Mouse (Mus musculus): ENCODE measurements at regions not wholly inside any gene's neighbourhood (a gene's known extent, or its start where the extent isn't known, plus 50 kb on each side); places are given as distances from the start of the nearest gene placed in this dataset.
A peak's percentile ranks its signal among the peaks of the same experiment; 100 is the strongest.

DNA sequence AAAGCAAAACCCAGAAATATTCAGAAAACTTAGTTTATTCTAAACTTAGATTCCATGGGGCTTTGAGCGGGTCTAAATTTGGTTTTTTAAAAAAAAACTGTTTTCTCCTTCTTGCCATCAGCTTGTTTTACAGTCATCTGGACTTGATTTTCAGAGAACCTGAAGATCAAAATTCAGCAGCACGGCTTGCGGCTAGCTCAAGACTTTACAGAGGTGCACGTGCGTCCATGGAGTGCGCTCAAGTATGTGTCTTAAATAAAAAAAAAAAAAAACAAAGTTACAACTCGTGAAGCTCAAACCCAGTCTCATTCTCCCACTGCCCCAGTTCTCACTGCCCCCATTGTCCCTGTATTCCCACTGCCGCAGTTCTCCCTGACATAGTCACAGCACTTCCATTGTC, 180.5 kb upstream of the L3mbtl3 start:
- WGBS: 78% methylated on average over 8 of the region's 8 CpGs

DNA sequence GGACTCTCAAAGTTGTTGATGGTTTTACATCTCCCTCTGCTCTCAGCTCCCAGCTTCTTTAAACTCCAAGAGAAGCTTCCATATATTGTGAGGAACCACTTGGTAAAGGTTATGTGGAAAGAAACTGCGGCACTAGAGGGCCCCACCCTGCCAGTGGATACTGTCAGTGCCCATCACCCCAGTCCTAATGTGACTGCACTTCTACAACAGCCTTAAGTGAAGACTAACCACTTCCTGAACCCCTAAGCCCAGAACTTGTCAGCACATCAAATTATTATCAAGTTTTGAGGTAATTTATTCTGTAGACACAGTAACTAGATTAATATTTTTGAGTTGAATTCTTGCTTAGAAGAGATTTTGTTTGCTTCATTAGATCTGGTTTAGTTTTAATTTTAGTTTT, 182.3 kb upstream of the L3mbtl3 start:
- Histone ChIP-seq H3K4me3 (ENCODE audit: low read depth, low read length) (no peak overlapping the region), H3K4me1 (ENCODE audit: insufficient read depth) (no peaks in the 10 kb centered on the region), H3K27ac (ENCODE audit: low read depth, low read length) (no peak overlapping the region), H3K9ac (no peak overlapping the region), H3K27me3 (ENCODE audit: insufficient read depth, low read length) (no peaks in the 10 kb centered on the region), H3K36me3 (ENCODE audit: insufficient read depth) (no peaks in the 10 kb centered on the region), H3K4me2 (ENCODE audit: low read depth) (no peak overlapping the region), H3K9me3 (ENCODE audit: low read length) (no peaks in the 10 kb centered on the region)
- DNase-seq: no peak
- no peak for TF ChIP-seq CTCF (IDR thresholded peaks at IDR 0.05; ENCODE audit: low read depth)
- WGBS: 91% methylated on average over 1 of the region's 1 CpGs
- no peak for ATAC-seq

More for the DNA sequence above, 180.5 kb upstream of the L3mbtl3 start:
- no peak overlapping the region for H3K4me3 ChIP-seq (ENCODE audit: low read depth, low read length)
- no peak overlapping the region for H3K27ac ChIP-seq (ENCODE audit: low read depth, low read length)
- H3K9me3 ChIP-seq (ENCODE audit: low read length): no peaks in the 10 kb centered on the region
- DNase-seq (no peak), ATAC-seq (no peak)
- no peak overlapping the region for H3K4me2 ChIP-seq (ENCODE audit: low read depth)
- H3K36me3 ChIP-seq (ENCODE audit: insufficient read depth): no peaks in the 10 kb centered on the region
- H3K4me1 ChIP-seq (ENCODE audit: insufficient read depth): no peaks in the 10 kb centered on the region
- no peak overlapping the region for H3K9ac ChIP-seq
- TF ChIP-seq CTCF (IDR thresholded peaks at IDR 0.05; ENCODE audit: low read depth): no peak
- H3K27me3 ChIP-seq (ENCODE audit: insufficient read depth, low read length): no peaks in the 10 kb centered on the region

DNA sequence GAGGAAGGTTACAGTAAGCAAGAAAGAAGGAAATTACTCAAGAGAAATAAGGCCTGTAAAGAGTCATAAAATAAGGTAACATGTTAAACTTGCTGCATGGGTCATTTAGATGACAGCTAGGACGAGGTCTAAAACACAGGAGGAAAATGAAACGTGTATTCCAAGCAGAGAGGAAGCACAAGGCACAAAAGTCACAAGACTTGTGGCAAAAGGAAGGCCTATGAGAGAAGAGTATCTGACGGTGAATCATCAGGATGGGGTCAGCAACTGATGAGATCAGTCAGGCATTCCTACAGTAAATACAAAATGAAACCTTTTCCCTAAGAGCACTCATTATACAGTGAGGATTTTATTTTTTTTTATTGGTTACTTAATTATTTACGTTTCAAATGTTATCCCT, 183.6 kb upstream of the L3mbtl3 start:
- H3K4me2 ChIP-seq (ENCODE audit: low read depth): no peak overlapping the region
- no peak for ATAC-seq
- H3K4me3 ChIP-seq (ENCODE audit: low read depth, low read length): no peak overlapping the region
- 87% methylated on average over 4 of the region's 4 CpGs for WGBS
- H3K9ac ChIP-seq: no peak overlapping the region
- no peak overlapping the region for H3K27ac ChIP-seq (ENCODE audit: low read depth, low read length)
- H3K9me3 ChIP-seq (ENCODE audit: low read length): no peaks in the 10 kb centered on the region
- DNase-seq: no peak
- no peaks in the 10 kb centered on the region for H3K36me3 ChIP-seq (ENCODE audit: insufficient read depth)
- TF ChIP-seq CTCF (IDR thresholded peaks at IDR 0.05; ENCODE audit: low read depth): no peak
- no peaks in the 10 kb centered on the region for H3K27me3 ChIP-seq (ENCODE audit: insufficient read depth, low read length)
- H3K4me1 ChIP-seq (ENCODE audit: insufficient read depth): no peaks in the 10 kb centered on the region

DNA sequence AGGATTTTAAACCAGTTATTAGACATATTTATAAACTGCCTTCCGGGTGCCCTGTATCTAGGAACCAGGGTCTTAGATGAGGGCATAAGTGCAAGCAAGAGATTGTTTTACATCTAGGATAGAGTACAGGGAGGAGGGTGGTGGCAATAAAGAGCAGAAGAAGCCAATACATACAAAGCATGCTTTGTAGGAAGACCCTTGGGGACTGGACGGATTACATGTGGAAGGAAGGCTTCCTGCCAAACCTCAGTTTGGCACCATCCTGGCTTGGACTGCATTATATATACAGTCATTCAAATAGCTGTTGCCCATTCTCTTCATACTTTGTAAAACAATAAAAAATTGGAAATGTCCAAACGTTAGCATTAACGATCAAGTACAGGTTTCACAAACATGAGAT, 184.7 kb upstream of the L3mbtl3 start:
- ATAC-seq (no peak), DNase-seq (no peak)
- Histone ChIP-seq H3K27me3 (ENCODE audit: insufficient read depth, low read length) (no peaks in the 10 kb centered on the region), H3K27ac (ENCODE audit: low read depth, low read length) (no peak overlapping the region), H3K36me3 (ENCODE audit: insufficient read depth) (no peaks in the 10 kb centered on the region), H3K4me1 (ENCODE audit: insufficient read depth) (no peaks in the 10 kb centered on the region), H3K9me3 (ENCODE audit: low read length) (no peaks in the 10 kb centered on the region), H3K4me2 (ENCODE audit: low read depth) (no peak overlapping the region), H3K9ac (no peak overlapping the region), H3K4me3 (ENCODE audit: low read depth, low read length) (no peak overlapping the region)
- no peak for TF ChIP-seq CTCF (IDR thresholded peaks at IDR 0.05; ENCODE audit: low read depth)
- WGBS: 48% methylated on average over 4 of the region's 4 CpGs

DNA sequence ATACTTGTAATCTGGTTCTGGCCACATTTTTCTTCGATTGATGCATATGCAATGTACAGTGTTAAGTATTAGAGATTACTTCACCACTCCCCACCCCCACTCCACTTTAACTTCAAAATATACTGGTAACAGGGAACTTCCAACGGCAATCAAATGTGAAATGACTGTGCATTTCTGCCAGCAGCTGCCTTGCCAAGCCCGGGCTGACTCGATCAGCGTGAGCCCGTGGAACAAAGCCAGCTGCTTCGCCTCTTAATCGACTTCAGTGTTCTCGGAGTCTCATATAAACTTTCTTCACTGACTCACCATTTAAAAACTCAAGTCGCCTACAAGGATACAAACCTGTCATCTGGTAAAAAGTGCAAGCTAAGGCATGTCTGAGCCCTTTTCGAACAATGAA, 188.7 kb upstream of the L3mbtl3 start:
- H3K4me1 ChIP-seq (ENCODE audit: insufficient read depth): no peaks in the 10 kb centered on the region
- H3K27me3 ChIP-seq (ENCODE audit: insufficient read depth, low read length): no peaks in the 10 kb centered on the region
- H3K9me3 ChIP-seq (ENCODE audit: low read length): no peaks in the 10 kb centered on the region
- DNase-seq (peak; percentile 83), ATAC-seq (peak; percentile 72)
- peak overlapping the region; percentile 17 for H3K4me3 ChIP-seq (ENCODE audit: low read depth, low read length)
- H3K27ac ChIP-seq (ENCODE audit: low read depth, low read length): no peak overlapping the region
- H3K4me2 ChIP-seq (ENCODE audit: low read depth): peak overlapping the region; percentile 38
- no peak overlapping the region for H3K9ac ChIP-seq
- TF ChIP-seq CTCF (IDR thresholded peaks at IDR 0.05; ENCODE audit: low read depth): no peak
- no peaks in the 10 kb centered on the region for H3K36me3 ChIP-seq (ENCODE audit: insufficient read depth)
- 20% methylated on average over 11 of the region's 11 CpGs for WGBS

DNA sequence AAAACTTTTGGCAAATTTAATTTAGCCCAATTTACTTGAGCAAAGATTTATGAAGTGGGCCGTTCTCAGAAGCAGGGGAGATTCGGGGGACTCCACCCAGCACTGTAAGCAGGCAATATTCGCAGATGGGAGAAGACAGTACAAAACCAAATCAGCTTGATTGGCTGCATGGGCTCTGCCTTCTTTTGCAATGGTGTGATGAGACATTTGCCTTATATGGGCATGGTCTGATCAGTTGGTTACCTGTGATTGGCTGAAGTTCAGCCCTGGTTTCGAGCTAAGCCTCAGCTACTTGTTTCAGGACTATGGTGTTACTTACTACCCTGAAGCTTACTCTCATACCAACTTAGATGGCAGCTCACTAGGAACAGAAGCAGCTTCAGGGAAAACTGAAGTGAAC, 185.6 kb upstream of the Arhgap18 start:
- no peak overlapping the region for H3K27ac ChIP-seq (ENCODE audit: low read depth, low read length)
- ATAC-seq: peak; percentile 64
- WGBS: 63% methylated on average over 4 of the region's 4 CpGs
- H3K4me2 ChIP-seq (ENCODE audit: low read depth): no peak overlapping the region
- no peaks in the 10 kb centered on the region for H3K9me3 ChIP-seq (ENCODE audit: low read length)
- TF ChIP-seq CTCF (IDR thresholded peaks at IDR 0.05; ENCODE audit: low read depth): no peak
- H3K9ac ChIP-seq: no peak overlapping the region
- no peak for DNase-seq
- no peaks in the 10 kb centered on the region for H3K27me3 ChIP-seq (ENCODE audit: insufficient read depth, low read length)
- H3K36me3 ChIP-seq (ENCODE audit: insufficient read depth): no peaks in the 10 kb centered on the region
- H3K4me1 ChIP-seq (ENCODE audit: insufficient read depth): no peaks in the 10 kb centered on the region
- no peak overlapping the region for H3K4me3 ChIP-seq (ENCODE audit: low read depth, low read length)

DNA sequence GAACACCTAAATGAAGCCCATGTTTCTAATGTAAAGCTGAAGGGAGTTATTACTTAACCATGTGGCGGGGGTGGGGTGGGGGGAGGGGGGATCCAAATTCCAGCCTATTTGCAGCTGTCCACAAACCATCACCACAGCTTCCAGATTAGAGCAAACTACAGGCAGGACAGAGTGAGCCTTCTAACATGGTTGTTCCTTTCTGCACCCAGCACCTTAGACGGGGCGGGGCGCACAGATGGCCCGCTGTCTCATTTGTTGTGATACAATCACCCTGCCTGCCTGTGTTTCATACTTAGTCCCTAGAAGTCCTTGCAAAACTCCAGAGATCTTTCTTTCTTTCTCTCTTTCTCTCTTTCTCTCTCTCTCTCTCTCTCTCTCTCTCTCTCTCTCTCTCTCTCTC, 182.8 kb upstream of the Arhgap18 start:
- ATAC-seq (no peak), DNase-seq (no peak)
- no peaks in the 10 kb centered on the region for H3K9me3 ChIP-seq (ENCODE audit: low read length)
- H3K4me3 ChIP-seq (ENCODE audit: low read depth, low read length): no peak overlapping the region
- TF ChIP-seq CTCF (IDR thresholded peaks at IDR 0.05; ENCODE audit: low read depth): no peak
- H3K36me3 ChIP-seq (ENCODE audit: insufficient read depth): no peaks in the 10 kb centered on the region
- 96% methylated on average over 5 of the region's 5 CpGs for WGBS
- H3K27me3 ChIP-seq (ENCODE audit: insufficient read depth, low read length): no peaks in the 10 kb centered on the region
- no peak overlapping the region for H3K9ac ChIP-seq
- H3K27ac ChIP-seq (ENCODE audit: low read depth, low read length): no peak overlapping the region
- H3K4me2 ChIP-seq (ENCODE audit: low read depth): no peak overlapping the region
- no peaks in the 10 kb centered on the region for H3K4me1 ChIP-seq (ENCODE audit: insufficient read depth)

DNA sequence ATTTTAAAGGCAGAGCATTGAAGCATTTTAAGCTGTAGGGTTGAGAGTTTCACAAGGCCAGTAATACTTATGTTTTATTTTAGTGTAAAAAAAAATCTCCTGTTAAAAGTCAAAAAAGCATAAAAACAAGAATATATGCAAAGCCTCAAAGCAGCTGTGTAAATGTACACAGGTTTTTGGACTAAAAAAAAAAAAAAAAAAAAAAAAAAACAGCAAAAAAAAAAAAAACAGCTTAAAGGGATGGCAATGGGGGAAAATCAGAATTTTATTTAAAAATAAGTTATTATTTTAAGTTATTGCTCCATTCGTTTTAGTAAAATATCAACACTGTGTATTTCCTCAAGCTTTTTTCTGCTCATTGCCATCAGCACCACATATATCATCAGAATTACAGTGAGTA, 181.8 kb upstream of the Arhgap18 start:
- Histone ChIP-seq H3K4me3 (ENCODE audit: low read depth, low read length) (no peak overlapping the region), H3K4me2 (ENCODE audit: low read depth) (no peak overlapping the region), H3K36me3 (ENCODE audit: insufficient read depth) (no peaks in the 10 kb centered on the region), H3K9me3 (ENCODE audit: low read length) (no peaks in the 10 kb centered on the region), H3K9ac (no peak overlapping the region), H3K4me1 (ENCODE audit: insufficient read depth) (no peaks in the 10 kb centered on the region), H3K27me3 (ENCODE audit: insufficient read depth, low read length) (no peaks in the 10 kb centered on the region), H3K27ac (ENCODE audit: low read depth, low read length) (no peak overlapping the region)
- DNase-seq (no peak), ATAC-seq (no peak)
- no peak for TF ChIP-seq CTCF (IDR thresholded peaks at IDR 0.05; ENCODE audit: low read depth)
- 86% methylated on average over 1 of the region's 1 CpGs for WGBS

Data from forebrain, postnatal 0 days (tissue).